ENCODE assay signal across 8 mouse cellular contexts in genomic region chr7:16296766-16297390, GRCm38 (mm10). TPM values are rescaled to one million over a fixed set of nuclear protein-coding genes. Genes with fewer than 3 reads are reported as not detected.
A peak's percentile ranks its signal among the peaks of the same experiment; 100 is the strongest.
DNase-seq lines count a peak whose midpoint lies in the region; ATAC-seq and TF ChIP-seq lines count a peak whose summit lies in the region.

No protein-coding gene starts in this region.

- H3K4me2 ChIP-seq in heart, embryonic 11.5 days, result peak overlapping the region; percentile 93
- peak overlapping the region; percentile 80 for H3K4me2 ChIP-seq in kidney, embryonic 16.5 days (replicated peaks; ENCODE audit: low read depth, low read length)
- peak overlapping the region; percentile 82 for H3K4me2 ChIP-seq in liver, embryonic 13.5 days
- H3K4me2 ChIP-seq in stomach, embryonic 14.5 days (replicated peaks; ENCODE audit: low read depth, low read length), result peak overlapping the region; percentile 49

- H3K4me1 ChIP-seq in bone marrow macrophage, adult 2 months (ENCODE audit: control insufficient read depth, insufficient read depth, low read length), result peaks cover 34% of the 10 kb centered on the region
- peaks cover 13% of the 10 kb centered on the region for H3K4me1 ChIP-seq in embryonic fibroblast, embryonic 13.5 days (ENCODE audit: control insufficient read depth, insufficient read depth, low read length)
- peaks cover 14% of the 10 kb centered on the region for H3K4me1 ChIP-seq in heart, embryonic 11.5 days (ENCODE audit: control insufficient read depth, insufficient read depth, low read length)
- H3K4me1 ChIP-seq in kidney, embryonic 16.5 days (ENCODE audit: insufficient read depth, low read length), result peaks cover 35% of the 10 kb centered on the region
- H3K4me1 ChIP-seq in liver, embryonic 13.5 days (replicated peaks), result peaks cover 50% of the 10 kb centered on the region
- 0 out of 2 replicates have a peak, but pooled peaks cover 9% of the 10 kb centered on the region for H3K4me1 ChIP-seq in stomach, embryonic 14.5 days (ENCODE audit: control insufficient read depth, insufficient read depth, low read length)

- peak overlapping the region; percentile 36 for H3K4me3 ChIP-seq in bone marrow macrophage, adult 2 months (ENCODE audit: insufficient read depth, low read length)
- H3K4me3 ChIP-seq in embryonic fibroblast, embryonic 13.5 days (ENCODE audit: insufficient read depth, low read length), result peak overlapping the region; percentile 25
- H3K4me3 ChIP-seq in heart, embryonic 11.5 days (ENCODE audit: low read depth, low read length), result peak overlapping the region; percentile 43
- peak overlapping the region; percentile 47 for H3K4me3 ChIP-seq in kidney, embryonic 16.5 days (ENCODE audit: low read length)
- H3K4me3 ChIP-seq in liver, embryonic 13.5 days (replicated peaks), result peak overlapping the region; percentile 60
- H3K4me3 ChIP-seq in stomach, embryonic 14.5 days (ENCODE audit: low read depth, low read length), result peak overlapping the region; percentile 16

- peak; percentile 58 for ATAC-seq in heart, embryonic 11.5 days (replicated peaks; ENCODE audit: insufficient number of reproducible peaks, low FRiP score, low TSS enrichment)
- peak; percentile 17; the same call in 1 of the 2 replicates for ATAC-seq in kidney, embryonic 16.5 days (ENCODE audit: low FRiP score, low TSS enrichment)
- ATAC-seq in liver, embryonic 13.5 days (ENCODE audit: low read depth), result peak; percentile 14
- peak; percentile 42 for ATAC-seq in stomach, embryonic 14.5 days (ENCODE audit: insufficient number of reproducible peaks, insufficient read depth, low FRiP score, low read depth)

- H3K9ac ChIP-seq in heart, embryonic 11.5 days (ENCODE audit: low read depth, low read length), result peak overlapping the region; percentile 69
- peak overlapping the region; percentile 69 for H3K9ac ChIP-seq in kidney, embryonic 16.5 days (replicated peaks; ENCODE audit: low read length)
- peak overlapping the region; percentile 74 for H3K9ac ChIP-seq in liver, embryonic 13.5 days
- peak overlapping the region; percentile 26; the same call in 1 of the 2 replicates for H3K9ac ChIP-seq in stomach, embryonic 14.5 days (replicated peaks; ENCODE audit: low read depth, low read length)

- no peaks in the 10 kb centered on the region for H3K27me3 ChIP-seq in heart, embryonic 11.5 days (ENCODE audit: control insufficient read depth, insufficient read depth, low read length)
- H3K27me3 ChIP-seq in kidney, embryonic 16.5 days (ENCODE audit: insufficient read depth, low read length), result no peaks in the 10 kb centered on the region
- peaks cover 38% of the 10 kb centered on the region for H3K27me3 ChIP-seq in liver, embryonic 13.5 days
- no peaks in the 10 kb centered on the region for H3K27me3 ChIP-seq in stomach, embryonic 14.5 days (ENCODE audit: control insufficient read depth, insufficient read depth, low read length)

- H3K9me3 ChIP-seq in heart, embryonic 11.5 days (replicated peaks; ENCODE audit: control insufficient read depth, low read length), result no peaks in the 10 kb centered on the region
- no peaks in the 10 kb centered on the region for H3K9me3 ChIP-seq in kidney, embryonic 16.5 days (ENCODE audit: low read length)
- H3K9me3 ChIP-seq in liver, embryonic 13.5 days (replicated peaks), result no peaks in the 10 kb centered on the region
- no peaks in the 10 kb centered on the region for H3K9me3 ChIP-seq in stomach, embryonic 14.5 days (ENCODE audit: control insufficient read depth, low read depth, low read length)

- DNase-seq in B cell, adult 2 months, result peak; percentile 95 to 97
- DNase-seq in liver, embryonic 13.5 days, result peak; percentile 86
- peak; percentile 93 to 95 for DNase-seq in natural killer cell, adult 2 months (ENCODE audit: low spot score in 2 of 2)

- H3K27ac ChIP-seq in bone marrow macrophage, adult 2 months (ENCODE audit: insufficient read depth, low read depth, low read length), result peak overlapping the region; percentile 92
- peak overlapping the region; percentile 99 for H3K27ac ChIP-seq in embryonic fibroblast, embryonic 13.5 days (ENCODE audit: insufficient read depth, low read length)
- peak overlapping the region; percentile 93 for H3K27ac ChIP-seq in heart, embryonic 11.5 days (ENCODE audit: low read depth, low read length)
- H3K27ac ChIP-seq in kidney, embryonic 16.5 days (ENCODE audit: low read length), result peak overlapping the region; percentile 85
- H3K27ac ChIP-seq in liver, embryonic 13.5 days, result peak overlapping the region; percentile 99
- peak overlapping the region; percentile 61; the same call in 1 of the 2 replicates for H3K27ac ChIP-seq in stomach, embryonic 14.5 days (ENCODE audit: low read length)

- WGBS in heart, embryonic 11.5 days (ENCODE audit: insufficient replicate concordance), result under 1% methylated on average over 22 of the region's 22 CpGs
- WGBS in kidney, embryonic 16.5 days, result 0% methylated on average over 22 of the region's 22 CpGs
- WGBS in liver, embryonic 13.5 days (ENCODE audit: insufficient replicate concordance), result 2% methylated on average over 22 of the region's 22 CpGs
- WGBS in stomach, embryonic 14.5 days, result 1% methylated on average over 22 of the region's 22 CpGs

- no peak for TF ChIP-seq CTCF in bone marrow macrophage, adult 2 months (IDR thresholded peaks at IDR 0.05; ENCODE audit: low read depth, low read length)
- no peak for TF ChIP-seq CTCF in embryonic fibroblast, embryonic 13.5 days (IDR thresholded peaks at IDR 0.05; ENCODE audit: borderline replicate concordance, insufficient read depth, low read length)

- TF ChIP-seq POLR2A in bone marrow macrophage, adult 2 months (IDR thresholded peaks at IDR 0.05; ENCODE audit: borderline replicate concordance, low read depth, low read length), result no peak
- 0 out of 2 replicates have a peak, but pooled peaks have one; percentile 28 for TF ChIP-seq POLR2A in embryonic fibroblast, embryonic 13.5 days (IDR thresholded peaks at IDR 0.05; ENCODE audit: low read depth, low read length)

- H3K36me3 ChIP-seq in heart, embryonic 11.5 days (ENCODE audit: control insufficient read depth, insufficient read depth, low read length), result no peaks in the 10 kb centered on the region
- H3K36me3 ChIP-seq in kidney, embryonic 16.5 days (ENCODE audit: insufficient read depth, low read length), result no peaks in the 10 kb centered on the region
- no peaks in the 10 kb centered on the region for H3K36me3 ChIP-seq in liver, embryonic 13.5 days
- H3K36me3 ChIP-seq in stomach, embryonic 14.5 days (ENCODE audit: control insufficient read depth, insufficient read depth, low read length), result no peaks in the 10 kb centered on the region

RNA-seq across cellular contexts. Expression of gene Ccdc9, which starts 10.3 kb away (rescaled TPM):
- 143 and 146 TPM in 2 replicates for polyA plus RNA-seq in bone marrow macrophage, adult 2 months (2012; ENCODE audit: insufficient read depth, insufficient read length, missing spikeins)
- 66.0 and 70.9 TPM in 2 replicates for polyA plus RNA-seq in embryonic fibroblast, embryonic 13.5 days (2011; ENCODE audit: insufficient read length, low read depth, missing spikeins)
- 11.3 and 16.4 TPM in 2 replicates for polyA plus RNA-seq in heart, embryonic 11.5 days (2014; fragmentation: Nextera tagmentation; extraction: Ambion mirVana)
- polyA plus RNA-seq in kidney, embryonic 16.5 days (2015; fragmentation: Nextera tagmentation; extraction: Ambion mirVana), result 30.9 and 31.2 TPM in 2 replicates
- 12.6 and 17.5 TPM in 2 replicates for polyA plus RNA-seq in liver, embryonic 13.5 days (2015; fragmentation: Nextera tagmentation; extraction: Ambion mirVana)
- polyA plus RNA-seq in stomach, embryonic 14.5 days (2014; fragmentation: Nextera tagmentation; extraction: Ambion mirVana), result 20.5 and 23.4 TPM in 2 replicates

RNA-seq across cellular contexts. Expression of gene Bbc3, which starts 11.3 kb away (rescaled TPM):
- polyA plus RNA-seq in bone marrow macrophage, adult 2 months (2012; ENCODE audit: insufficient read depth, insufficient read length, missing spikeins), result 26.6 and 27.6 TPM in 2 replicates
- polyA plus RNA-seq in embryonic fibroblast, embryonic 13.5 days (2011; ENCODE audit: insufficient read length, low read depth, missing spikeins), result 15.8 and 19.9 TPM in 2 replicates
- 3.7 and 6.0 TPM in 2 replicates for polyA plus RNA-seq in heart, embryonic 11.5 days (2014; fragmentation: Nextera tagmentation; extraction: Ambion mirVana)
- polyA plus RNA-seq in kidney, embryonic 16.5 days (2015; fragmentation: Nextera tagmentation; extraction: Ambion mirVana), result 12.6 and 14.2 TPM in 2 replicates
- polyA plus RNA-seq in liver, embryonic 13.5 days (2015; fragmentation: Nextera tagmentation; extraction: Ambion mirVana), result 4.1 and 4.5 TPM in 2 replicates
- 5.2 and 5.3 TPM in 2 replicates for polyA plus RNA-seq in stomach, embryonic 14.5 days (2014; fragmentation: Nextera tagmentation; extraction: Ambion mirVana)

RNA-seq across cellular contexts. Expression of gene Inafm1, which starts 23.5 kb away (rescaled TPM):
- polyA plus RNA-seq in bone marrow macrophage, adult 2 months (2012; ENCODE audit: insufficient read depth, insufficient read length, missing spikeins), result 11.7 and 14.0 TPM in 2 replicates
- 11.1 and 11.6 TPM in 2 replicates for polyA plus RNA-seq in embryonic fibroblast, embryonic 13.5 days (2011; ENCODE audit: insufficient read length, low read depth, missing spikeins)
- 6.6 and 6.7 TPM in 2 replicates for polyA plus RNA-seq in heart, embryonic 11.5 days (2014; fragmentation: Nextera tagmentation; extraction: Ambion mirVana)
- 16.4 and 19.7 TPM in 2 replicates for polyA plus RNA-seq in kidney, embryonic 16.5 days (2015; fragmentation: Nextera tagmentation; extraction: Ambion mirVana)
- polyA plus RNA-seq in liver, embryonic 13.5 days (2015; fragmentation: Nextera tagmentation; extraction: Ambion mirVana), result 3.9 and 4.4 TPM in 2 replicates
- 19.0 and 19.5 TPM in 2 replicates for polyA plus RNA-seq in stomach, embryonic 14.5 days (2014; fragmentation: Nextera tagmentation; extraction: Ambion mirVana)

RNA-seq across cellular contexts. Expression of gene C5ar1, which starts 37.5 kb away (rescaled TPM):
- 463 and 511 TPM in 2 replicates for polyA plus RNA-seq in bone marrow macrophage, adult 2 months (2012; ENCODE audit: insufficient read depth, insufficient read length, missing spikeins)
- 0.60 and 5.3 TPM in 2 replicates for polyA plus RNA-seq in embryonic fibroblast, embryonic 13.5 days (2011; ENCODE audit: insufficient read length, low read depth, missing spikeins)
- 0.74 and 1.5 TPM in 2 replicates for polyA plus RNA-seq in heart, embryonic 11.5 days (2014; fragmentation: Nextera tagmentation; extraction: Ambion mirVana)
- 2.7 and 2.8 TPM in 2 replicates for polyA plus RNA-seq in kidney, embryonic 16.5 days (2015; fragmentation: Nextera tagmentation; extraction: Ambion mirVana)
- 1.4 TPM in 2 replicates for polyA plus RNA-seq in liver, embryonic 13.5 days (2015; fragmentation: Nextera tagmentation; extraction: Ambion mirVana)
- polyA plus RNA-seq in stomach, embryonic 14.5 days (2014; fragmentation: Nextera tagmentation; extraction: Ambion mirVana), result 2.4 and 3.2 TPM in 2 replicates

RNA-seq across cellular contexts. Expression of gene C5ar2, which starts 52.9 kb away (rescaled TPM):
- polyA plus RNA-seq in bone marrow macrophage, adult 2 months (2012; ENCODE audit: insufficient read depth, insufficient read length, missing spikeins), result 18.4 and 18.5 TPM in 2 replicates
- 0.19 TPM in 1 of 2 replicates, not detected in the other for polyA plus RNA-seq in embryonic fibroblast, embryonic 13.5 days (2011; ENCODE audit: insufficient read length, low read depth, missing spikeins)
- 0.21 and 0.34 TPM in 2 replicates for polyA plus RNA-seq in heart, embryonic 11.5 days (2014; fragmentation: Nextera tagmentation; extraction: Ambion mirVana)
- polyA plus RNA-seq in kidney, embryonic 16.5 days (2015; fragmentation: Nextera tagmentation; extraction: Ambion mirVana), result 0.09 and 0.11 TPM in 2 replicates
- 0.72 and 0.77 TPM in 2 replicates for polyA plus RNA-seq in liver, embryonic 13.5 days (2015; fragmentation: Nextera tagmentation; extraction: Ambion mirVana)
- polyA plus RNA-seq in stomach, embryonic 14.5 days (2014; fragmentation: Nextera tagmentation; extraction: Ambion mirVana), result 0.14 and 0.27 TPM in 2 replicates

Comparison
In these comparisons a context has a peak if more than half of its experiments do, and no peak if none do; other contexts are left out.
1. Peak in every context shown above with its lines: DNase-seq, ATAC-seq, H3K4me3 ChIP-seq and H3K27ac ChIP-seq.